Mouse (Mus musculus): Measurements from ENCODE around the gene Omt2b. TPM values are rescaled to one million over a fixed set of nuclear protein-coding genes. Genes with fewer than 3 reads are reported as not detected.
A peak's percentile ranks its signal among the peaks of the same experiment; 100 is the strongest.
"Not testable (repeated sequence)": the region's sequence is repeated elsewhere in the genome, so short reads cannot be mapped to it uniquely, and the experiment has no call there.

Gene Omt2b
- total RNA-seq (2014; fragmentation: Nextera tagmentation) (not detected in 2 replicates), total RNA-seq (2017) (not detected in 2 replicates)

- ATAC-seq (replicated peaks; ENCODE audit: low FRiP score, low TSS enrichment, poor library complexity, severe bottlenecking) = not testable (repeated sequence)
These were observed at the start of gene Omt2b for GRCm38 (mm10) chr9:78327289-78327688. Omt2b (plus strand) TSS chr9:78327589.

- not testable (repeated sequence) for ATAC-seq (replicated peaks; ENCODE audit: low FRiP score, low TSS enrichment, poor library complexity, severe bottlenecking)
These were observed 45.2 kb upstream of the Omt2b start for GRCm38 (mm10) chr9:78282002-78282711.

- not testable (repeated sequence) for ATAC-seq (replicated peaks; ENCODE audit: low FRiP score, low TSS enrichment, poor library complexity, severe bottlenecking)
These were observed 38.3 kb upstream of the Omt2b start for GRCm38 (mm10) chr9:78289063-78289462.

- not testable (repeated sequence) for ATAC-seq (replicated peaks; ENCODE audit: low FRiP score, low TSS enrichment, poor library complexity, severe bottlenecking)
These were observed 37.7 kb upstream of the Omt2b start, which contains the start of gene Gm10639 for GRCm38 (mm10) chr9:78289723-78290122. Gm10639 (plus strand) TSS chr9:78289923.

GRCm38 (mm10) chr9:78292462-78292861, 34.9 kb upstream of the Omt2b start:
- not testable (repeated sequence) for ATAC-seq (replicated peaks; ENCODE audit: low FRiP score, low TSS enrichment, poor library complexity, severe bottlenecking)

GRCm38 (mm10) chr9:78293683-78294082, 33.7 kb upstream of the Omt2b start:
- ATAC-seq (replicated peaks; ENCODE audit: low FRiP score, low TSS enrichment, poor library complexity, severe bottlenecking) = not testable (repeated sequence)

GRCm38 (mm10) chr9:78294781-78295180, 32.6 kb upstream of the Omt2b start:
- not testable (repeated sequence) for ATAC-seq (replicated peaks; ENCODE audit: low FRiP score, low TSS enrichment, poor library complexity, severe bottlenecking)

- ATAC-seq (replicated peaks; ENCODE audit: low FRiP score, low TSS enrichment, poor library complexity, severe bottlenecking) = peak; percentile 81
These were observed 31.3 kb upstream of the Omt2b start for GRCm38 (mm10) chr9:78296089-78296488.

GRCm38 (mm10) chr9:78298232-78298631, 29.2 kb upstream of the Omt2b start:
- no peak for ATAC-seq (replicated peaks; ENCODE audit: low FRiP score, low TSS enrichment, poor library complexity, severe bottlenecking)

- not testable (repeated sequence) for ATAC-seq (replicated peaks; ENCODE audit: low FRiP score, low TSS enrichment, poor library complexity, severe bottlenecking)
These were observed 28.2 kb upstream of the Omt2b start for GRCm38 (mm10) chr9:78299143-78299542.

GRCm38 (mm10) chr9:78308122-78308521, 19.3 kb upstream of the Omt2b start:
- ATAC-seq (replicated peaks; ENCODE audit: low FRiP score, low TSS enrichment, poor library complexity, severe bottlenecking) = not testable (repeated sequence)

GRCm38 (mm10) chr9:78314696-78315095, 12.7 kb upstream of the Omt2b start, which contains the start of gene Omt2a:
Omt2a (minus strand) TSS chr9:78314796.
- ATAC-seq (replicated peaks; ENCODE audit: low FRiP score, low TSS enrichment, poor library complexity, severe bottlenecking) = no peak

- ATAC-seq (replicated peaks; ENCODE audit: low FRiP score, low TSS enrichment, poor library complexity, severe bottlenecking) = no peak
These were observed 7.9 kb upstream of the Omt2b start for GRCm38 (mm10) chr9:78319499-78319898.

GRCm38 (mm10) chr9:78337050-78337449, 9.7 kb downstream of the Omt2b start:
- ATAC-seq (replicated peaks; ENCODE audit: low FRiP score, low TSS enrichment, poor library complexity, severe bottlenecking) = not testable (repeated sequence)

GRCm38 (mm10) chr9:78340324-78340723, 12.9 kb downstream of the Omt2b start:
- ATAC-seq (replicated peaks; ENCODE audit: low FRiP score, low TSS enrichment, poor library complexity, severe bottlenecking) = peak; percentile 67

GRCm38 (mm10) chr9:78342494-78342893, 15.1 kb downstream of the Omt2b start:
- ATAC-seq (replicated peaks; ENCODE audit: low FRiP score, low TSS enrichment, poor library complexity, severe bottlenecking) = not testable (repeated sequence)

GRCm38 (mm10) chr9:78343055-78343454, 15.7 kb downstream of the Omt2b start:
- ATAC-seq (replicated peaks; ENCODE audit: low FRiP score, low TSS enrichment, poor library complexity, severe bottlenecking) = not testable (repeated sequence)

GRCm38 (mm10) chr9:78345235-78345634, 17.8 kb downstream of the Omt2b start:
- ATAC-seq (replicated peaks; ENCODE audit: low FRiP score, low TSS enrichment, poor library complexity, severe bottlenecking) = not testable (repeated sequence)

- ATAC-seq (replicated peaks; ENCODE audit: low FRiP score, low TSS enrichment, poor library complexity, severe bottlenecking) = no peak
These were observed 19.6 kb downstream of the Omt2b start for GRCm38 (mm10) chr9:78347004-78347403.

- not testable (repeated sequence) for ATAC-seq (replicated peaks; ENCODE audit: low FRiP score, low TSS enrichment, poor library complexity, severe bottlenecking)
These were observed 21.0 kb downstream of the Omt2b start for GRCm38 (mm10) chr9:78348206-78349004.

Data from megakaryocyte-erythroid progenitor cell, adult 5-6 weeks (primary cell).